Mouse (Mus musculus) C2C12 (cell line): Measurements from ENCODE around the gene Olfr1358. TPM values are rescaled to one million over a fixed set of nuclear protein-coding genes. Genes with fewer than 3 reads are reported as not detected.

Source experiments
- H3K27me3 ChIP-seq: one replicate; pipeline ENCODE4 v1.6.1; 2011; ENCODE audit not compliant: control insufficient read depth, insufficient read depth, insufficient read length
- H3K36me3 ChIP-seq: one replicate; pipeline ENCODE4 v1.6.1; 2011; ENCODE audit not compliant: control insufficient read depth, insufficient read depth
- H3K4me3 ChIP-seq: one replicate; pipeline ENCODE4 v1.5.1; 2011; ENCODE audit warnings: mild to moderate bottlenecking, control low read depth; ENCODE audit not compliant: poor library complexity, insufficient read depth, severe bottlenecking
- H3K79me2 ChIP-seq: one replicate; pipeline ENCODE4 v1.6.1; 2011; ENCODE audit not compliant: control insufficient read depth, insufficient read depth
- H3K79me3 ChIP-seq: one replicate; pipeline ENCODE4 v1.6.1; 2011; ENCODE audit warnings: low read depth, control low read depth
- H3ac ChIP-seq: one replicate; pipeline ENCODE3; 2011; ENCODE audit warnings: low read depth; ENCODE audit not compliant: control insufficient read depth, insufficient read length
- CEBPB ChIP-seq: IDR thresholded peaks from one replicate; pipeline ENCODE4 v1.6.1; 2011; ENCODE audit warnings: low read depth, mild to moderate bottlenecking, control low read depth, moderate library complexity
- CTCF ChIP-seq: IDR thresholded peaks from one replicate; pipeline ENCODE4 v1.5.1; 2011; ENCODE audit not compliant: control insufficient read depth, insufficient read depth, insufficient read length
- FOSL1 ChIP-seq: IDR thresholded peaks from one replicate; pipeline ENCODE4 v1.8.0; 2011; ENCODE audit warnings: mild to moderate bottlenecking, low read length; ENCODE audit not compliant: poor library complexity, insufficient read depth, severe bottlenecking
- MAX ChIP-seq: IDR thresholded peaks from one replicate; pipeline ENCODE4 v1.6.1; 2011; ENCODE audit warnings: mild to moderate bottlenecking, control low read depth
- MYOD1 ChIP-seq: IDR thresholded peaks from one replicate; pipeline ENCODE4 v1.6.1; 2011; ENCODE audit warnings: low read depth; ENCODE audit not compliant: control insufficient read depth, insufficient read length
- MYOG ChIP-seq: IDR thresholded peaks from one replicate; pipeline ENCODE4 v1.6.1; 2011; ENCODE audit not compliant: control insufficient read depth, insufficient read length; ENCODE audit errors: extremely low read depth
- USF1 ChIP-seq: IDR thresholded peaks from one replicate; pipeline ENCODE4 v1.6.1; 2011; ENCODE audit warnings: low read depth, mild to moderate bottlenecking, control low read depth, moderate library complexity
- long read RNA-seq, 2 experiments: library from polyadenylated mRNA; unstranded; transcript quantifications; one replicate each; pipeline ENCODE4 v2.0.0; 2019 to 2020
- polyA plus RNA-seq: library from polyadenylated mRNA; unstranded; fragments of >200 nt; fragmentation: generic; extraction: Trizol; gene quantifications from one replicate; pipeline ENCODE4 v1.2.1, GENCODE M21; 2012; ENCODE audit warnings: missing spikeins

The Olfr1358 gene
- polyA plus RNA-seq: not detected
- long read RNA-seq, experiment 1: 0 reads
- long read RNA-seq, experiment 2: 0 reads

- H3ac ChIP-seq: no peak within 1 kb of the TSS
- H3K79me2 ChIP-seq: no peaks in the 10 kb centered on the region
- no peaks in the 10 kb centered on the region for H3K36me3 ChIP-seq
- H3K79me3 ChIP-seq: no peaks in the 10 kb centered on the region
- no peak for TF ChIP-seq FOSL1
- no peak for TF ChIP-seq USF1
- no peak for TF ChIP-seq CEBPB
- TF ChIP-seq MAX: no peak
- TF ChIP-seq CTCF: no peak
- no peak for TF ChIP-seq MYOG
- no peak for TF ChIP-seq MYOD1
- no peak within 1 kb of the TSS for H3K4me3 ChIP-seq
- H3K27me3 ChIP-seq: peaks cover 9% of the 10 kb centered on the region
These were observed at the start of gene Olfr1358 for GRCm38 (mm10) chr10:78517128-78517527. Olfr1358 (plus strand) TSS chr10:78517428.

GRCm38 (mm10) chr10:78467761-78468310 is 49.4 kb upstream of the Olfr1358 start:
- H3ac ChIP-seq: no peak overlapping the region
- TF ChIP-seq MYOG: no peak
- TF ChIP-seq MYOD1: no peak
- no peak overlapping the region for H3K4me3 ChIP-seq
- peaks cover 8% of the 10 kb centered on the region for H3K79me2 ChIP-seq
- no peaks in the 10 kb centered on the region for H3K36me3 ChIP-seq
- peaks cover 3% of the 10 kb centered on the region for H3K79me3 ChIP-seq
- H3K27me3 ChIP-seq: no peaks in the 10 kb centered on the region

GRCm38 (mm10) chr10:78470582-78471313 is 46.5 kb upstream of the Olfr1358 start:
- no peak overlapping the region for H3K4me3 ChIP-seq
- H3K79me3 ChIP-seq: no peaks in the 10 kb centered on the region

GRCm38 (mm10) chr10:78472046-78472445 is 45.2 kb upstream of the Olfr1358 start:
- no peaks in the 10 kb centered on the region for H3K36me3 ChIP-seq
- no peak for TF ChIP-seq CEBPB
- no peak for TF ChIP-seq CTCF
- TF ChIP-seq MAX: no peak
- TF ChIP-seq USF1: no peak
- no peak for TF ChIP-seq MYOD1
- TF ChIP-seq FOSL1: no peak
- TF ChIP-seq MYOG: no peak

More at GRCm38 (mm10) chr10:78470582-78471313, 46.5 kb upstream of the Olfr1358 start:
- Histone ChIP-seq H3K79me2 (no peaks in the 10 kb centered on the region), H3ac (no peak overlapping the region), H3K36me3 (no peaks in the 10 kb centered on the region), H3K27me3 (peaks cover 3% of the 10 kb centered on the region)
- no peak for TF ChIP-seq MYOG
- no peak for TF ChIP-seq MAX
- TF ChIP-seq FOSL1: no peak
- no peak for TF ChIP-seq CTCF
- TF ChIP-seq USF1: no peak
- TF ChIP-seq CEBPB: no peak
- TF ChIP-seq MYOD1: no peak

GRCm38 (mm10) chr10:78473434-78473833 is 43.8 kb upstream of the Olfr1358 start:
- Histone ChIP-seq H3ac (no peak overlapping the region), H3K4me3 (no peak overlapping the region), H3K36me3 (no peaks in the 10 kb centered on the region), H3K79me3 (no peaks in the 10 kb centered on the region), H3K79me2 (no peaks in the 10 kb centered on the region), H3K27me3 (peaks cover 3% of the 10 kb centered on the region)
- TF ChIP-seq CEBPB (no peak), FOSL1 (no peak), CTCF (no peak), MYOD1 (no peak), MYOG (no peak), MAX (no peak), USF1 (no peak)

More at GRCm38 (mm10) chr10:78472046-78472445, 45.2 kb upstream of the Olfr1358 start:
- H3K27me3 ChIP-seq: peaks cover 3% of the 10 kb centered on the region
- H3ac ChIP-seq: no peak overlapping the region
- no peaks in the 10 kb centered on the region for H3K79me3 ChIP-seq
- no peak overlapping the region for H3K4me3 ChIP-seq
- H3K79me2 ChIP-seq: no peaks in the 10 kb centered on the region

- no peak overlapping the region for H3ac ChIP-seq
- no peaks in the 10 kb centered on the region for H3K79me3 ChIP-seq
- H3K79me2 ChIP-seq: no peaks in the 10 kb centered on the region
- no peaks in the 10 kb centered on the region for H3K36me3 ChIP-seq
- H3K27me3 ChIP-seq: peaks cover 3% of the 10 kb centered on the region
- no peak overlapping the region for H3K4me3 ChIP-seq
- no peak for TF ChIP-seq FOSL1
- TF ChIP-seq MAX: no peak
- no peak for TF ChIP-seq USF1
- no peak for TF ChIP-seq CEBPB
- no peak for TF ChIP-seq MYOD1
- TF ChIP-seq MYOG: no peak
- TF ChIP-seq CTCF: no peak
These were observed 42.5 kb upstream of the Olfr1358 start for GRCm38 (mm10) chr10:78474759-78475158.
